Mouse (Mus musculus) ovary, postnatal 36 days (tissue): Measurements from ENCODE around the gene Egfl6.
A peak's percentile ranks its signal among the peaks of the same experiment; 100 is the strongest.

Experiments
- DNase-seq: peaks from one replicate; pipeline ENCODE4 v3.0.0; 2022; ENCODE audit warnings: low spot score, mixed read lengths

Gene Egfl6

DNA sequence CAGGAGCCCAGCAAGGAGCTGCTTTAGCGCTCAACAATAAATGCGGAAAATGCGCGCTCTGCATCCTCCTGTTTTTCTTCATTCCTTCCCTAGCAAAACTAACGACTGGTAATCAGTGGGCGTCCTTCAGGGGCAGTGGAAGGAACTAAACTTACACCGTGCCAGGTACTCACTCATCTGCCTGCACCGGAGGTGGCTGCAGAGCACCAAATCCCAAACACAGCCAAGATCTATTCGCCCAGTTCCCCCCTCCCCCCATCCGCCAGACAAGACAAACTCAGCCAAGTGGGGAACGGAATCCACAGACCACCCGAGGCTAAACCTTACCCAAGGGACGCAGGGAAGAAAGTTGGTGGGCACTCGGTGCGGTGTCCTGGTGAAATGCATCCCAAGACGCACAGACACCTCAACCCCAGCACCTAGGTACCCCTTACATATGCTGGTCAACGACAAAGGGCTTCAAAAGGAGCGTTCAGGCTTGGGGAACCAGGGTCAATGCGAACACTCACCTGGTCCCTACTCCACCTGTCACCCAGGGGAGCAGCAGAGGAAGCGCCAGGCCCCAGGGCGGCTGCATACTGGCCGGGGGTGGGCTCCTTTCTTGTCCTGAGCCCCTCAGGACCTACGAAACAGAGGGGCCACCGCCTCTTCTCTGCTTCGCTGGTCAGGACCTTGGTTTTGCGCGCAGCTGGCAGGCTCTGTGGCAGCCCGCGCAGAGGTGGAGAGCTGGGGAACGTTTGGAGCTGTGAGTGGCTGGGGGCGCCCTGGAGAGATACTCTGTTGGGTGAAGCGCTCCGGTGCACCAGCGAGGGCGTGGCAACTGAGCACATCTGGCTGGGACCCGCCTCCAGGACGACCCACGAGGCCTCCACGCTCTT lies at the start of gene Egfl6:
Gene Egfl6, minus strand, starts transcription at position 774 of the 878 bp plus-strand sequence.
- peak; percentile 23 for DNase-seq

DNA sequence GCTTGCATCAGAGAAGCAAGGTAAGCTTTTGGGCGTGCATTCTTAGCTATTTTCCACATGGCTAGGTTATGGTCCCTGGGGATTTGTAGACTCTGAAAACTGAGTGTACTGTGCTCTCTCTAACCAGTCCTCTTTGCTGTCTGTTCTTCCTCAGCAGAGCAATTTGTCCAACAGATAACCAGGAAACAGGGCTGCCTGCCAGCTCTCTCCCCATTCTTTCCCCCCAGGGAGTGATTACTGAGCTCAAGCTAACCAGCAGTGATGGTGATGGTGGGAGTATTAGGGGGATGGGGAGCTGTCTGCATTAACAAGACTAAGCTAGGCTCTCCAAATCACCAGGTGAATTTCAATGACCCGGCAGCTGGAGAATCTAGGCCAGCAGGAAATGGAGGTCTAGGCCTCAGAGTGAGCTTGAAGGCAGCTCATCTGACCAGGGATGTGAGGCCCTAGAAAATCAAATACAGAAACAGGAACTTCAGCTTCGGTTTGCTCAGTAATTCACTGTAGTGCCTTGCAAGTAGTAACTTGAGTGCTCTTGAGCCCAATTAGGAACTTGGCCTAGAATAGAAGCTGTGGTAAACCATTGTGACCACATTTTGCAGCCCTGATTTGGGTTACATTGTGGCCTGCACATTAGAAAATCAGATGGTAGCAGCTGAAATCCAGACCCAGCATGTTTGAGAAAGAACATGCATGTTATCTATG lies 41.5 kb upstream of the Egfl6 start:
- DNase-seq, result no peak

DNA sequence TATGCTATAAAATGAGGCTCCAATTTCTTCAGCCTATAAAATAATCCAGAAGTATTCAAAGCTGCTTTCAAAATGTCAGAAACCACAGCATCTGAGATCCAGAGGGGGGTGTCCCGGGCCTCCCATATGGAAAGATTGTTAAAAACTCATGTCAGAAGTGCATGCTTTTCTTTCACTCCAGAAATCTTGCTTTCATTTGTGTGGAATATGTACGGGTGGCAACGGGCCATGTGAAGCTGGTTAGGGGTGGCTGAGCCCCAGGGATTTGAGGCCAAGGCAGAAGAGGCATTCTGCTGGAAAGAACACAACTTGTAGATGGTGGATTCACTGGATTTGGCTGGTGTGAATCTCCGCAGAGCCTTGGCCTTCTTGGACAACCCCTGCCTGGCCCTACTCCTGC lies 40.7 kb upstream of the Egfl6 start:
- DNase-seq, result no peak

DNA sequence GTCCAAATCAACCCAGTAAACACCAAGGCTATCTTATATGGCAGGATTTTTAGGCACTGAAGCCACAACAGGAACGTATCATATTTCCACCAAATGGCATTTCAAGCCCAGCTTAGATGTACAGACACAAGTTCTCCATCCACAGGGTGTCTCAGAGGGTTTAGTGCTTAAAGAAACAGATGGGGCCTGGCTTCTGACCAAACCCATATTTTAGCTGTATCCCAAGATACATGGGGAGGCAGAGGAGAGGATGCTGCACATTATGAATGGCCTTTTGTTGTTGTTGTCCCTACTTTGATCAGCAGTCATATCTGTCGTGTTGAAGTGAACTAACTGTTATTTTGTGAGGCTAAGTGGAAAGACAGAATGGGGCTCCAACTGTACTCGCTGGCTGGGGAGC lies 37.7 kb upstream of the Egfl6 start:
- DNase-seq, result no peak

DNA sequence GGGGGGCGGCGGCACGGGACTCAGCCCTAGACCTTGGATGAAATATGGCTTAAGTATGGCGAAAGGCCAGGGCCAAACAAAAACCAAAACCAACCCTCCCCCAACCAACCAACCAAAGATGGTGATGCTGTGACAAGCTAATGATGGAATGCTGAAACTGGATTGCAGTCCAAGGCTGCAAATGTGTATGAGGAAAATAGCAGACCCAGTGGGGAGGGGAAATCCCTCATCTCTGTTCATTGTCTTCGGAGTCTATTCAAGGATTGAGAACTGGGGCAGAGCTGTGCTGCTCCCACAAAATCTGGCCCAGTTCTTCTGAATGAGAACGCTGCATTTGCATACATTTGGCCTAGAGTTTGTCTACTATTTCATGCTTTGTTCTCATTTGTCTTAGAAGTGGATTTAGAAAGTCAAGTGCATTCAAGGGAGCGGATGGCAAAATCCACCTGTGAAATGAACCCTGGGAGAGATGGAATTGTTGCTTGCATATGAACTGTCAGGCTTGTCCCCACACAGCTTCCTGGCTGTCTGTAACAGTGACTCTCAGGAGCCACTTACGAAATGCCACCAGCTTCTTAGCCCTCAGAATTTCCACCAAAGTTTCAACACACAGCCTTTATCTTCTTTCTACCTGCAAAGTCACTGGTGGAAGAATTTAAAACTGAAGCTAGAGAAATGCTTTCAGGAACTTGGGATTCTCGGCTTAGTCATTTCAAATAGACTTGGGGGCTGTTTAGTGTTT lies 36.2 kb upstream of the Egfl6 start:
- no peak for DNase-seq

DNA sequence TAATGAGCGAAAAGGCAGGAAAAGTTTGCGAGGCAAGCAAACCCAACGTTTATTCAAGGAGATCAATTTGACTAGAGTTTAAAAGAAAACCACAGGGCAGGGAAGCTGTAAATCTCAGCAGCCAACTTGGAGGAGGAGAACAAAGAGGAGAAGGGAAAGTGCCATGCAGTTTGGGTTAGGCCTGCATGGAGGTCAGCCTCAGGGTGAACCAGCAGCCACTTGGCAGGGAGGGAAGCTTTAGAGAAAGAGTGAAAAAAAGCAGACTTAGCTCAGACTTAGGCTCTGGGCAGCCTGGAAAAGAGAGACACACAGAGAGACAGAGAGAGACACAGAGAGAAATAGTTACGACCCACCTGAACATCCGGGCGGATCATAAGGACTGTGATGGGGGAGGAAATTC lies 35.4 kb upstream of the Egfl6 start:
- DNase-seq, result no peak

DNA sequence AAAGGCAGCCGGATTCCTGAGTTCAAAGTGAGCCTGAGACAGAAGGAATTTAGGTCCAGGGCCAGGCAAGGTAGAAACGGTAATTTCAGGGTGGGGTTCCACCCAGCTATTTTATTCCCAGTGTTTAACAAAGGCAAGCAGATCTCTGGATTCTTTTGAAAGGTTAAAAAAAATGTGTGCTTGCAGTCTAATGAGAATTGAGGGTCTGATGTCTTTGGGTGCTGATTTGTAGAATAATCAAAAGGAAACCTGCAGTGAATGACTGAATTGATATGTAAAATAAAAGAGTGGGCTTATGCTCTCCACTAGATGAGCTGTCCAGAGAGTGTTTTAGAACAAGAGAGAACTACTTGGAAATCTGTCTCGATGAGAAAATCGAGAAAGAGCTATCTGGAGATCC lies 33.6 kb upstream of the Egfl6 start:
- no peak for DNase-seq

DNA sequence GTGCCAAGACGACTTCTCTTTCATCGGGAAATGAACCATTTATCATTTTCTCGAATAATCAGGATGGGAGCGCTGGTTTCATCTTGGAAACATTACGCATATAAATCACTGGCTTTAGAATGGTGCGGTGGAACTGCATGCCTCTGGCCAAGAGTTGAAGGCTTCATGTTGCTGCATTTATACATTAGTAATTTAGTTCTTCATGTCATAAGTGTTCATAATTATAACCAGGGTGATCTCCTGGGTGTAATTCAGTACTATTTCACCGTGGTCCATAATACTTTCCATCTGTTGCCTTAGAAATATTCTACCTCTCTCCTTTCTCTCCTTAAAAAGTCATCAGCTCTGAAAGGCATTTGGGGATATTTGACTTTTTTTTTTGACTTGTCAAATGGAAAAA lies 29.7 kb upstream of the Egfl6 start:
- DNase-seq, result no peak

DNA sequence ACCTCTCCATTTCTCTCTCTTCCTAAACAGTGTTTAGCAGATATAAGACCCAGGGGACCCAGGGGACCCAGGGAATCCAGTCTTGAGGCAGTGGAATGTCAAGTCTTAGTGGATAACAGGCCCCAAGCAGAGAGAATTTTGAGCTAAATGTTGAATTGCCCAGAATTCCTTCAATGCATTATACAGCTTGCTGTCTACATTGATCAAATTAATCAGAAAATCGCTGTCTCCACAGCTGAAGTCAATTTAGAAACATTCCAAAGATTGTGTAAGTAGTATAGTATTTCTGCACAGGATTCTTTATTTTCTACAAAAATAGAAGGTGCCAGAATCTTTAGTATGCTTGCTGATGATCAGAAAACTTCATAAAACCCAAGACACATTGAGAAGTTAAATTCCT lies 9.4 kb downstream of the Egfl6 start:
- no peak for DNase-seq

DNA sequence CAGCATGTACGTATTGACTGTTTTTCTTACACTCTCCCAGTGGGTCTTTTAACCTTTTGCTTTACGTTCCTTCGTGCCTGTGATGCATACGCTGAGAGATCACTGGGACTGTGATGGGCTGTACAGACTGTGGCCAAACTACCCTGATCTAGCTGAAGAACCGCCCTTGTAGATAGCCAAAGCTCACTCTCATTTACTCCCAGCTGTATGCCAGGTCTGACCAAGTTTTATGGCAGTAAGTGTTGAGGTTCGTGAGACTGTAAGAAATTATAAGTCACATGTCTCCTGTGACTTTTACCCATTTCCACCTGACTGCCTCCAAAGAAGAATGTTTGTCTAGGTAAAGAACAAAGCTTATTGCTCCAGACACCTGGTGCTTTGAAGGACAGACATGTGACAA lies 19.5 kb downstream of the Egfl6 start:
- no peak for DNase-seq

DNA sequence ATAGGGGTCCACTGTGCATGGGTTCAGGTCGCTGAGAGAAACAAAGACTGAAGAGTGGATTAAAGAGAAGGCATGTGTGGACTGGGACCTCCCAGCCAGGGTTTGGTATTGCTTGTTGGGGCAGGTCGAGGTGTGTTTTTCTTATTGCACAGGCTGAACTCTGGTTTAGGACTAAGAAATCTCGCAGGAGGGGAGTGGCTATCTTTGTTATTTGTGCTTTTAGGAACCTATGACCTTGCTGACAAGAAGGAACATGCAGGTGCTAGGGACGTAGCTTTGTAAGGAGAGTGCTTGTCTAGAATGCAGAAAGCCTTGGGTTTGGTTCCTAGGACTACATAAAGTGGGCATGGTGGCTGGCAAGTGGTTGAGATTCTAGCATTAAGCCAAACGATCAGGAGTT lies 20.1 kb downstream of the Egfl6 start:
- DNase-seq, result no peak

DNA sequence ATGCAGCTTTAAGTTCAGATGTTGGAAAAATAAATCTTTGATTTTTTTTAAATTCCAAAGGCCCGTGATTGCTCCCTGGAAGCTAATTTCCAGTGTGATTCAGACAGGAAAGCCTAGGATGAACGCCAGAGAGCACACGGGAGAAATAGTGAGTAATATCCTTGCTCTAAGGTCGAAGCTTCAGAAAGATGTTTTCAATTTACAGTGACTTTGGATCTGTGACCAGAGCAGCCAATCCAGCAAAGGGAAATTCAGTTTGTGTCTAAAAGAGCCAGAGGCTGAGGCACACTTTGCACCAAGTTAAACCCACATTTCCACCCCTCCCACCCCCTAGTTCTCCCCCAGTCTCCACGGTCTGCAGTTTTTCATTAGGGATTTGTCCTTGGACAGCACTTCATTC lies 20.6 kb downstream of the Egfl6 start:
- DNase-seq, result no peak

DNA sequence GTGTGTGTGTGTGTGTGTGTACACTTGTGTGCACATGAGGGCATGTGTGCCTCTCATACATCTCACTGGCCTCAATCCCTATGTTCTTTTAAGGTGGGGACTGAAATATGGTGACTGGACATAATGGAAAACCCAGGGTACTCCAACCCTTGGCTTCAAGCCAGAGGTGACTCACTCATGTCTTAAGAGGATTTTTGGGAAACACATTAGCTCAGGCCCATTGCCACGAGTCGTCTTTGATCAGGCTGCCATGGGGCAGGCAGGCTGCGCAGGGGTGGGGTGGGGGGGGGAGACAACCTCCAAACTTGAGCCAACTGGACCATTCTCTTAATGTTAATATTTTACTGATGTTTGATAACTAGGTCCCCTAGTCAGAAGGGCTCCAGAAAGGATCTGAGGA lies 26.2 kb downstream of the Egfl6 start:
- no peak for DNase-seq

DNA sequence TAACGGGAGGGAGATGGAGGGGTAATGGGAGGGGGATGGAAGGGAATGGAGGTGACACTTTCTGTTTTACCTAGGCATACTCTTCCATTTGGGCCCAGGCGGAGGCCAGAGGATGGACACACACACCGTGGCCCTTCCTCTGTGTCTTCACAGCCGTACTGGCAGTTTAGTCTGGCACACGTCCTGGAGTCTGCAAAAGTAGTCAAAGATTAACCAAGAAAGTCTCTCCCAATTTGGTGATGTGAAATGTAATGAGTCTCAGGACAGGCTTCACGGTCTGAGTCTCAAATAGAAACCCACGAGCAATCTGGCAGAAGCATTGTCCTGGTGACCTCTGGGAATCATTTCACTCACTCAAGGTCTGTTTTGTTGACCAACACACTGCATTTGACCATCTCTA lies 33.2 kb downstream of the Egfl6 start:
- no peak for DNase-seq

DNA sequence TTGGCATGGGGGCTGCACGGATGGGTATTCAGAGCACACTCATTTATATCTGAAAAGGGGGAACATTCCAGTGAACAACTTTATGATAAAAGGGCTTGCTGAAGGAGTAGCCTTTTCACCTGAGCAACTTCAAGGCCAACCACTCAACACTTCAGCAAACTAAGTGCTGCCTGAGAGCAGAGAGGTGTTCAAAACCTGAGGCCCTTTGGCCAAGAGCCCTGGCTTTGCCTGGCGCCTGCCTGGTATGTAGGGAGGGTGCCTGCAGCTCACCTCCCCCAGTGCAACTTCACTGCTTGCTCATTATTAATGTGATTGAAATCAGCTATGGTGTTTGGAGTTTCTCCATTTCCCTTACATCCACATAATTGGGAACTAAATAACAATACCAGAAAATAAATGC lies 39.0 kb downstream of the Egfl6 start:
- no peak for DNase-seq

DNA sequence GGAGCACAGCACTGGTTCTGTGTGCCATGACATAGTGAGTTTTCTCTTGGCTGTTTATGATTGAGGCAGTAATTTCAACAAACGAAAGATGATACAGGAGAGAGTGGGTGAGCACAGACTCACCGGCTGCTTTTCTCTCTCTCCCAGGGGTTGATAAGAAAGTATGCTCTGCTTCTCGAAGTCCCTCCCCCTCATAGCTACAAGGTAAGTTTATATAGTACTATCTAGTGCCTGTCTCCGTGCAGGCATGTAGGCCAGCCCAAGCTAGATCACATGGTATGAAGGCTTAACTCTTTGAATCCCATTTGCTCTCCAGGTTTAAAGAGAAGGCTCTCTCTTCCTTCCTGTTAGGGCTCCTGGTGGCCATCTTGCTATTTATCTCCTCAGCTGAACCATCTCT lies 50.4 kb downstream of the Egfl6 start:
- no peak for DNase-seq

DNA sequence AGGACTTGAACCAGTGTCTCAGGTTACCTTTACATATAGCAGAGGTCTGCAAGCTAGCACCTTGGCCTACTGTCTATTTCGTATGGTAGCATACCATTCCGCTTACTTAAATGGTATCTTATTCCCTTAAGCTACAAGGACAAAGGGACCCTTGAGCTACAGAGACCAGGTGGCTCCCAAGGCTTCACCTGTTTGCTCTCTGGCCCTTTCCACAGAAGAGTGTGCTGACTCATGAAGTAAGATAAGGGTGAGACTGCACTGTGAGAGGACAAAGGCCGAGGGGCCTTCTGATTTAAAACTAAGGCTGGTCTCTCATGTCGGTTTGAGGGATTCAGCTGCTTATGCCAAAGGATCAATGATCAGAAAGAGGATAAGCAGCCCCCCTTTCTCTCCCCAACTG lies 52.1 kb downstream of the Egfl6 start:
- no peak for DNase-seq

DNA sequence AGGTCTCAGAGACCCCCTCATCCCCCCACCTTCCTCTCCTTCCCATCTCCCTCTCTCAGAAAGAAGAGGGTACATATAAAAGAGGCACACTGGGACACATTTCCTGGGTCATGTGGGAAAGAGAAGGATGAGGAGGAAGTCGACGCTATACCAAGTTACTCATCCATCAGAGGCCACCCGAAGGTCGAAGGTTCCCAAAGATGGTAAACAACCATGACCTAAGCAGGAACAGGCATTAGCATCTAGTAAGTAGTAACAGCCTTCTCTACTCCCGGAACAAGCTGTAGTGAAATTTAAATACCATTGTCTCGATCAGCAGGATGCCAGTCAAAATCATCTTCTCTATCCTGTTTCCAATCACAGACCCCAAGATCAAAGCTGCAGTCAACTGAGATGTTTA lies 53.8 kb downstream of the Egfl6 start:
- no peak for DNase-seq

DNA sequence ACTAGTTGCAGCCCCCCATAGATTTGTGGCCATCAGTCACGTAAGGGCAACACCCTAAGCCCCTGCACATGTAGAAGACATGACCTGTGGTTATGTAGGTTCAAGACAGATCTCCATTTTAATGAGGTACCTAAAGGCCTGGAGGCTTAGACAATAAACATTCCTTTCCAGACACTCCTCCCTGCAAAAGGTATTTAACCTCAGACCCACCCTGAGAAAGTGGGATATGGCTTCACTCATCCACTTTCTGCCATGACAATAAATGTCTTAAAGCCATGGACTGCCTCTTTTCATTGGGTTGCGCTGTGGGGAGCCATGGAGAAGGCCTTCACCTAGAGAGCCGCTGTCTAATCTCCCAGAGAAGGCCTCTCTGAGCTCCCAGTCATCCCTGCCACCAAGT lies 57.4 kb downstream of the Egfl6 start:
- DNase-seq, result no peak

DNA sequence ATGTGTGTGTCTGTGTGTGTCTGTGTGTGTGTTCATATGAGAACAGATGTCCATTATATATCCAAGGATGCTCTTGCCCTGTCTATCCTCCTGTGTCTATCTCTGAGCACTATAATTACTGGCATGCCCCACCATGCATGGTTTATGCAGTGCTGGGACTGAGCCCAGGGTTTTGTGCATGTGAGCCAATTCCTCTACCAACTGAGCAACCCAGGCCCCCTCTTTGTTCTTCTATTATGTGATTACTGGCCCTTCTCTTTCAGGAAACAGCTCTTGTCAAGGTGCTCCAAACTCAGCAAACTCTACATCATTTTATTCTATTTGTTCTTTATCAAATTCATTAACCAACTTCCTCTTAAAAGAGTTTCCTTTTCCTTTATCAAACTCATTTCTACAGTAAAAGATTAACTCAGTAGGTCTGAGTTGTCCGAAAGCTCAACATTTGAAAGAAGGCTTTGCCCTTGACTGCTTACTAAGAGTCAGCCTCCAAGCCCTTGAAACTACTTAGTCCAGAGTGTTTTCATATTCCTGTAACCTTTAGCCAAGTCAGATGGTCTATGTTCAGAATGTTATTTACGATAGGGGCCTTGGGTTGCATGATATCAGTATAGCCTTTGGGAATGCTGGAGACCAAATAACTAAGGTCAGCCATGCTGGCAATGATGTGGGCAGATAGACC lies 59.7 kb downstream of the Egfl6 start:
- no peak for DNase-seq

DNA sequence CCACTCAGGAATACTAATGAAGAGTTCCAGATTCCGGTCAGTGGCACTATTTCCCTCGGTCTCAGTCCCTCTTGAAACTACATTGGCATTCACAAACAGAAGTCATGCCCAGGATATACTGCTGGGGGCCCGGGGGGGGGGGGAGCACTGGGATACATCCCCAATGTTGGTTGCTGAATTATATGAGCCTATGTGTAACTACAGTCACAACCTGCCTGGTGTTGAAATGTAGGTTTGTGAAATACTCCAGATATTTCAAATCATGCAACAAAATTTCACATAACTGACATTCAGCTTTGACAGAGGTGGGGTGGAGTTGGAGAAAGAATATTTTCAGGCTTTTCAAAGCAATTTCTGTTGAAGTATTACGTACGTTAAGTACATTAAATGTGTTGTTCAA lies 64.7 kb downstream of the Egfl6 start:
- no peak for DNase-seq

DNA sequence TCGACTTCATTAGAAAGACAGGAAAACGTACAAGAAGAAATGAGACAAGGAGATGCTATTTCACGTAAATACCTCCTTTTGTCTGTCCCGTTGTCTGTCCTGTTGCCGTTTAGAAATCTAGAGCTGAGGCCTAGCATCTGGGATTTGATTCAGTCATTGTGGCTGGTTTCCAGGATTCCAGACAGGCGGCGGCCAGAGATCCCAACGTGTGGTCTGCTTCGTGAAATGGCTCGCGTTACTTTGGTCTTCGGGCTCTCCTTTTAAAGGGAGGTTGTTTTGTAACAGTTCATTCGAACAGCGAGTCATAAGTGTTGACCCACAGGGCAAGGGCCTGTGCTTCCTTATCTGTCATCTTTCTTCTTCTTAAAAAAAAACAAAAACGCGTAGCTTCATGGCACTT lies 67.2 kb downstream of the Egfl6 start, which contains the start of gene Tceanc:
Gene Tceanc, minus strand, starts transcription at position 223 of the 400 bp plus-strand sequence.
- no peak for DNase-seq
